Mouse (Mus musculus): ENCODE data around the gene Spata17.
A peak's percentile ranks its signal among the peaks of the same experiment; 100 is the strongest.

The Spata17 gene

DNA sequence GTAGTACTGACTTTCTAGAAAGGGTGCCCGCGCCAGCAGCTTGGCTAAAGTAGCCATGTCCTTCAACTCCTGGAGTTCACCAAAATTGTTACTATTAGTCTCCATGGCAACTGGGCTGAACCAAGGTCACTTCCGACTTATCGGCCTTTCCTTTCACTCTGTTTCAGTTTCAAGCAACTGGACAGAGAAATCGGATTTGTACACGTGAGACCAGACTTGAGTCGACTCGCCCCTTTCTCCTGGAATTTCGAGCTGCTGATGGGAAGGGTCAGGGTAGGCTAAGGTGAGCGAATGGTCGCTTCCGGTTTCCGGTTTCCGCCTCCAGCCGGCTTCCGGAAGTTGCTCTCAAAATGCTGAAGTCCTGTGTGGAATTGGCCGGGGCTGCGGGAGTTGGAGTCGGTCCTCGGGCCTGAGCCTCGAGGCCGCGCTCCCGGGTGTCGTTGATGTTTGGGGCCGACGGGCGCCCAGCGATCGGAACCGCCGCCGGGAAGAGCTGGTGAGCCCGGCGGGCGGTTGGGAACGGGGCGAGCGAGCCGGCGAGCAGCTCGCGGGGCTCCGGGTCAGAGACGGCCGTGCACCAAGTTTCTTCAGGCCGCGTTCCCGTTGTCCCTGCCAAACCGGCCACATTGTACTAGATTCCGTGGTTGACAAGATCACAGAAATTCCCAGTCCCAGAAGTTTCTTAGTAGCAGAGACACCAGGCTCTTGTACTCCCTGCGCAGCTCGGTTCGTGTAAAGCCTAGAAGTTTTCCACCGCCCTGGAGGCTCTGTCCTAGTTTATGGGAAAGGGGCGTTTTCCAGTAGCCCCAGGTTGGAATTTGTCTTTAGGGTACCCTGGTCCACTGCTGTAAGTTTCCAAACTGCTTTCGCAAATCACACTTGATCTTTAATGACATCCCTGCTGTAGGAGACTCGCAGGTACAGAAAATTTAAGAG lies at the start of gene Spata17, which contains the start of gene Gpatch2:
TSS of gene Spata17 (minus strand) at position 285 of the 936 bp plus-strand sequence.
TSS of gene Gpatch2 (plus strand) at position 328 of the 936 bp plus-strand sequence.
- peak; percentile 69 for DNase-seq

DNA sequence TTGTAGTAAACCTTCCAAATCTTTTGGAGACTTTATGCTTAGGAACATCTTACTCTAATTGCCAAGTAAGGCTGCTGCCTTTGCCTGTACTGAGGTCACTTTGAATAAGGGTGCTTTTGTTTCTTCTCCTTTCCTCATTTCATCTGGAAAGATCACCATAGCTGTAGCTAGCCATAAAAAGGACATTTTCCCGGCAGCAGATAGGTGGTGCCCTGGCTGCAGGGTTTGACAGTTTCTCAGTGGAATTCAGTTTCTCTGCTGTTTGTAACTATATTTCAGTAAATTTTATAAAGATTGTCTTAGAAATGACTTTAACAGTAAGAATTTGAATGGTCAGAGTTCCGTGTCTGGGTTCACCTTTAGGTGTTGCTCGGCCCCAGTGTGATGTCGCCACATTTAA lies 43.5 kb upstream of the Spata17 start:
- DNase-seq, result no peak

DNA sequence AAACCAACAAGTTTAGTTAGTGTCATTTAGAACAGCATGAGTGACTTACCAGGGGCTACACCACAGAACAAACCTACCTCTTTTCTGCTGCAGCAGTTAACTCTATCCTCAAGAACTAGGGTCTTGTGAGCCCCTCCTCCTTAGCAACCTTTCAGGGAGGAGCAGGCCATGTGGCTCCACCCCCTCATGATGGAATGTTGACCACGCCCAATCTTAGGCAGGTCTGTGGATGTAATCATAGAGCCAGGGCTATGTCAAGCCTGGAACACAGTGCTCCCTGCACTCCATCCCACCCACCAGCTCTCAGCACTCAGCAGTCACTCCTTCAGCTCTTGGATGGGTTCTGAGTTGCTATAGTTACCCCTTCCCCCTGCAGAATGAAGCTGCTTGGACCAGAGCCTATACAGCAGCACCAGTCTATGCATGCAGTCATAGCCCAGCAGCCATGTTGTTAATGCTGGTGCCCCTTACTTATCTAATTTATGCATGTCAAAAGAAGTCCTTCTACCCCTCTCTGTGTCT lies 35.5 kb upstream of the Spata17 start:
- no peak for DNase-seq

DNA sequence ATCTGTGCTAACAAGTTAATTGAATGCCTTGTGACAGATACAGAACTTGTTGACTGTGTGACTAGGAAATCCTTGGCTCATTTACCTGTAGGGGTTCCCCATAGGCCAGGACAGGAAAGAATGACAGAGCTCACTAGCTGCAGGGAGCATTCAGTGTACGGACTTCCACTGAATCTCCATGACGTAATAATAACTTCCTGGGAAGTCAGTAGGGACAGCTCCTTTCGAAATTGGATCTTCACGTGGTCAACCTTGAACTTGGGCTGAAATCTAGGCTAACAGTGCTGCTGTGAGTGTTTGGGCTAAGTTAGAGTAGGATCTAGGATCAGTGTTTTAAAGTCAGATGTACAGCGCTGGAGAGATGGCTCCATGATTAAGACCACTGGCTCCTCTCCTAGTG lies 29.5 kb upstream of the Spata17 start:
- DNase-seq, result no peak

DNA sequence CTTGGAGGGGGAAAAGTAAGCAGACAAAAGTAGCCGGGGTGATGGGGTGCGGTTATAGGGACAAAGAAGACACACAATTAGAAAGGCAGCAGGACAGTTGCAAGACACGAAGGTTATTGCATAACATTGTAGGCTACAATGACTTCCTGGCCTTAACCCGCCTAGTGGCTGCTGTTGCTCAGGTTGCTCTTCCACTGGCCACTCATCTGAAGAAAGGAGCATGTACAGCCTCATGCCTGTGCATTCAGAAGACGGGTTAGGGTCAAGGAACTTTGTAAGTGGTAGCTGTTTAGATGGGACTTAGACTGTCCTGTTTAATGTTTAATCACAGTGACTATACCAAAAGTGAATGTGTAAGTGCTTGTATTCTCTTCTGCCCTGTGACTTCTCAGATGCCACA lies 26.1 kb upstream of the Spata17 start:
- DNase-seq, result no peak

DNA sequence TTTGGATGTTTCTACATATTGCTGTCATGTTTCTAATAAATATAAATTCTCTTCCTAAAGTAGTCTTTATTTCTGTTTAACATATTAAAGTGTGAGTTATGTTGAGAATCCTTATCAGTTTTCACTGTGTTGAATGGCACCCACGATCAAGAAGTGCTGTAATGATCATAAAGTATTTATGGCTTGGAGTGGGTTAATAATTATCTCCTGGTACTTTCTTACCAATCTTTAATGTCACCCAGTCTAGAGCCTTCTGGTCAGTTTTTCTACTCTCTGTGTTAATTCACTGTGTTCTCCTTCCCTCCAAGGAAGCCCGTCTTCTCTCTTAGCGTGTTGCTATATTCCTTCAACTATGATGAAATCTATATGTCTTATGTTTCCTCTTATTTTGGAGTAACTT lies 25.0 kb upstream of the Spata17 start:
- DNase-seq, result no peak

DNA sequence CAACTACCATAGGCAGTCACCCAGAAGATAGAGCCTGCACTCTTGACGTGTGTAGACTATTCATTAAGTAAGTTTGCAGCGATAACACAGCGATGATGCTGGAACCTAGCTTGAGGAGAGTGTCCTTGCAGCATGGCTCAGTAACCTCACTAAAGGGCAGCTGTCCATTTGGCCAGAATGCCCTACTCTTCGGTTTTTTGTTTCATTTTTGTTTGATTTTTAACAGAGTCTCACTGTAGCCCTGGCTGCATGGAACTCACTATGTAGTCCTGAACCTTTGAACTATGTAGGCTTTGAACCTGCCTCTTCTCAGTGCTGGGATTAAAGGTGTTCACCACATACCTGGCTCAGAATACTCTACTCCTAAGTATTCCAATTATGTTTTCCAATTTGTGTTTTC lies 22.8 kb upstream of the Spata17 start:
- DNase-seq, result no peak

DNA sequence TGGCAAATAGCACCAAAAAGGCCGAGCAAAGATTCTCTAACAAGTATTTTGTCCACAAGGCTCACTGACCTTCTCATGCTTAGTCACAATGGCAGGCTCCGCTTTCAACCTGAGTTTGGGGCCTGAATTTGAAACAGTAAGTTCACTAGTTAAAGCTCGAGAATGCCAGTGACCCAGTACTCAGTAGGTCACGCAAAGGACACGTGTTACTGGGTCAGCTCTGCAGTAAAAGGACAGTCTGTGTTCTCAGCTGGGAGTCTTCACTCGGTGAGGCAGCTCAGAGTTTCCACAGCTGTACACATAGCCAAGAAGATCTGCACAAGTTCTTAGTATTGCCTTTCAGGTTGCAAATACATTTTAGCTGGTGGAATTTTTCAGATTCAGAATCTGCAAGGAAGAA lies 21.0 kb upstream of the Spata17 start:
- DNase-seq, result no peak

DNA sequence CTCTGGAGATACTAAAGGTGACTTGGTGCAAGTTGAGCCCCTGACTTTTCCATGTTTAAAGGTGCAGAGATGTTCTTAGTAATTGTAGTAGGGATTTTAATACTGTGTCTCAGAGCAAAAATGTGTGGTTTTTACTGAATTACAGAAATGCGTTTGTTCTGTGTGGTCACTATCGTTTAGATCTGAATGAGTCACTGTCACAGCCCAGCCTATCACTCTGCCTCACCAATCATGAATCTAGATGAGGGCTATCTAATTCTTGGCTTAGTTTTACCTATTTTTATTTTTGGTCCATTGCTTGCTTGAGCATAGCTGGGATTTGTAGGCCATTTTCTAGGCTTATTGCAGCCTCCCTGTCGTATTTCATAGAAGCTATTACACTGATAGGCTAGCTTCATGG lies 19.9 kb upstream of the Spata17 start:
- no peak for DNase-seq

DNA sequence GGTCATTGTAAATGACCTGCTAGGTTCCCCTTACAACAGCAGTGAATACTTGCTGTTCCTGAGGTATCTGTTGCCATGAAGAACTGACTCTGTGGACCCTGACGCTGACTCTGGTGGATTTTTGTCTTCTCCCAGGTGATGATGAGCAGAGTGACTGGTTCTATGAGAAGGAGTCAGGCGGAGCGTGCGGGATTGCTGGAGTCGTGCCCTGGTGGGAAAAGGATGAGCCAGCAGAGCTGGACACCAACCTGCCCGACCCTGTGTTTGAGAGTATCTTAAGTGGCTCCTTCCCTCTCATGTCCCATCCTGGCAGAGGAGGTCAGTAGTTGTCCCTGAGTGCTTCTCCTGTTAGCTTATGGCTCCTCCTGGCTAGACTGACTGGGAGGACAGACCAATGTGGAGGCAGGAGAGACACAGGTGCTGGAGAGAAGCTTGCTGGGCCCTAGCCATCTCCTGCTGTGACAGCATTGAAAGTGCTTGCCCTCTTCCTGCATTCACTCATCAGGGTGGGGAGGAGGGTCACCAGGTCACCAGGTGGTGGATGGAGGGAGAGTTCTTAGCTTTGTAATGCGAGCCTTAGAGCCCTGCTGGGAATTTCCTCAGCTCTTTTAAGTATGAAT lies 17.8 kb upstream of the Spata17 start:
- no peak for DNase-seq

DNA sequence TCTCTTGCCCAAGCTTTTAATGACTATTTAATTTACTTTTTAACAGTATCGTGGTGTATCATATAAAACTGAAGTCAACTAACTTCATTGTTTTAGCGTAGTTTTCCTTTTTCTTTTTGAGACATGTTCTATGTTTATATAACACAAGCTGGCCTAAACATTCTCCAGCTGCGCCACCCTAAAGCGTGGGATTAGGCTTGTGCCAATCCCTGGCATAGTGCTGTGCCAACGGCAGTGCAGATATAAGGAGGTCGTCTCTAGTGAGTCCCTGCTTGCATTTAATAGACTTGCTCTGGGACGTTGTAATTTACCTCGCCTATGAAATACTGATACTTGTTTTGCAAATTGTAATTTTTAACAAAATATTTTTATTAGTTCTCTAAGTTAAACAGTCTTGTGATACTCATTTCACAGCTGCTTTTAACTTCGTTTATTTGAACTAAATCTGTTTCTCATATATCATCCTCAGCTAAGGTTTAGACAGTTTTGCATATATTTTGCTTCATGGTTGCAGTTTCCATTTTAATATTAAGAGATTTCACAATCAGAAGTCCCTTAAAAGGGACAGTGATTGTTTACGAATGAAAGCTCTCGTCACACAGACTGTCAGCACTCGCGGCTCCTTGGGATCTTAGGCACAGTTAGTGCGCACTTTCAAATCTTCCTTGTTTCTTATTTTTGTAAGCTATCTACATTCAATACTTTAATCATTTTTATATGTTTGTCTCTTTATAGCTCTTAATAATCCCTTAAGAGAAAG lies 17.1 kb upstream of the Spata17 start:
- no peak for DNase-seq

DNA sequence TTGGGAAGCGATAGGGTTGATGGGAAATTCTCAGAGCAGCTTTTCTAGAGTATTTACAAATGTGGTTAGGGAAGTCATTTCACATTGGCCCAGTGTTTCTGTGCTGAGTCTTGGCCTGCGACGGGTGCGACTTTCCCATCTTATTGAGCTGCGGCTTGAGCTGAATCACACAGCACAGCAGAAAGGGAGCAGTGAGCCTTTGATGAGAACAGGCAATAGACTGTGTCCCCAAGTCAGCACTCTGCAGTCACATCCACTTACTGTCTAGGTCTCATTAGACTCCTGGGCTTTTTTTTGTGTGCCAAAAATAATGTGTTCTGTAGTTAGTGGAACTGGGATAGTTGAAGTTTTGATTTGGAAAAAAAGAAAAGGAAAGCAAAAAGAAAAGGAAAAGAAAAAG lies 15.0 kb upstream of the Spata17 start:
- DNase-seq, result no peak

DNA sequence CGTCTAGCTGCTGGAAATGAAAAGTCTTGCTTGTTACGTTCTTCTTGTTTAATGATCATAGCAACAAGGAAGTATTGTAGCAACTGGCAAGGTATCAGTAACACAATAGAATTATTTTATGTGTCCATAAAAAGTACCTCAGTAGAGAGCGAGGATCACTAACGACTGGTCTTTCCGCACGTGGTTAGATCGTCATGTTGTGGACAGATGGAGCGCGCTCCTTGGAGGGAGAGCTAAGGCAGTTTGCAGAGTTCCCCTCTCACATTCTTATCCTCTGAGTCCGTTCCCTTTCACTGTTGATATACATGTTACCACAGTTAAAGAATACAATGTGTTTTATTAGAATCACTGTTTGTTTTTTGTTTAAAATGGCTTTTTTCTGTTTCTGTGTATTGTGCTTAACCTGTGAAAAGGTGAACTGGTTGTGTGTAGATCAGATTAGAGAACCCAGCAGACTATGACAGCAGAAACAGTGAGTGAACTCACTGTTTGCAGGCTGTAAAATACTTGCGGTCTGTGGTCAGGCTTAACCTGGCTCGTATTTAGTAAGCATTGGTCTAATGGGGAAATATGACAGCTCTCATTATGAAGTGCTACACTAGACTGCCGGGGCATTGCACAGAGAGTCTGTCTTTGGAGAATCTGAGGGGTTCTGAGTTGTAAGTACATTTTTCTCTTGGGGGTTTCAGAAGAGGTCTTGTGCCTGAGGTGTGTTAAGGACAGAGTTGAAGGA lies 13.3 kb upstream of the Spata17 start:
- DNase-seq, result no peak

DNA sequence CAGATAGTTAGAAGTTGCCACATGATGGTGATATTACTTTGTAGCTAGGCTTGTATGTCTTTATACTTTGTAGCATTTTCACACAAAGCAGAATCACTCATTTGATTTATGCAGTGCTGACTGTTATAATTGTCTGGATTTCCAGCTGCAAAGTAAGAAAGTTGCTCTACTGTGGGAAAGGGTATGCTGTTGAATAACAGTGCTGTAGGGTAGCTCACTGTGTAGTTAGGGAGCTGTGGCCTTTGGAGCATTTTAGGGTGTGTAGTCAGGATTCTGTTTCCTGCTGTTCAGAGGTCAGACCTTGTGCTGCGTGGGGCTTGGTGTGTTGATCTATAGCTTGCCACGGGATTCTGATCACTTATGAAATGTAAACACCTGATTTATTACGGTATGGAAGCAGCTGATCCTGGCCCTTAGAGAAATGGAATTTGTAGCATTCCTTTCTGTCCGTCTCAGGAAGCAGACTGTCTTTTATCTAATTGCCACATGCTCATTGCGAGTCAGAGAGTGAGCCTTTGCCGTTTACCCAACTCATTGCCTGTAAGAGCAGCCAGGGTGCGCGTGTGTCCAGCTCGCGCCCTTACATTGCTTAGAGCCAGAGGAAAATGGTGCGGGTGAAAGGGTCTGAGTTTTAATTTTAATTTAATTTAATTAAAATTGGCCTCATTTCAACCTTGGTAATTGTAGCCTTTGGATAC lies 11.2 kb upstream of the Spata17 start:
- no peak for DNase-seq

DNA sequence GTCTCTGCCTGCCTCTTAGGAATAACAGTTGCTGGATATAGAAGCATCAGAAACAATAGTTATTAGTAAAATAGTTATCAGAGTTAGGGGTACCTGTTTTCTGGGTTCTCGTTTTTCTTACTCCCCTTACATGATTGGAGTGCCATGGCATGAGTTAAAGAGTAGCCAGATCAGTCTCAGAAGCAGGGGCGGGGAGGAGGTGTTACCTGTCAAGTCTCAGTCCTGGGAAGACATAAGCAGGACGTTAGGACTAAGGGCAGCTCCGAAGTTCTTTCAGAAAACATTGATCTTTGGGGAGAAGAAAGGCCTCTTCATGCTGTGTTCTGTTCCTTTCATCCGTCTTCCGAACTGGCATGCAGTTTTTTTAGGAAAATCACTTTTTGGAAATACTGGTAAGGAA lies 5.5 kb upstream of the Spata17 start:
- no peak for DNase-seq

DNA sequence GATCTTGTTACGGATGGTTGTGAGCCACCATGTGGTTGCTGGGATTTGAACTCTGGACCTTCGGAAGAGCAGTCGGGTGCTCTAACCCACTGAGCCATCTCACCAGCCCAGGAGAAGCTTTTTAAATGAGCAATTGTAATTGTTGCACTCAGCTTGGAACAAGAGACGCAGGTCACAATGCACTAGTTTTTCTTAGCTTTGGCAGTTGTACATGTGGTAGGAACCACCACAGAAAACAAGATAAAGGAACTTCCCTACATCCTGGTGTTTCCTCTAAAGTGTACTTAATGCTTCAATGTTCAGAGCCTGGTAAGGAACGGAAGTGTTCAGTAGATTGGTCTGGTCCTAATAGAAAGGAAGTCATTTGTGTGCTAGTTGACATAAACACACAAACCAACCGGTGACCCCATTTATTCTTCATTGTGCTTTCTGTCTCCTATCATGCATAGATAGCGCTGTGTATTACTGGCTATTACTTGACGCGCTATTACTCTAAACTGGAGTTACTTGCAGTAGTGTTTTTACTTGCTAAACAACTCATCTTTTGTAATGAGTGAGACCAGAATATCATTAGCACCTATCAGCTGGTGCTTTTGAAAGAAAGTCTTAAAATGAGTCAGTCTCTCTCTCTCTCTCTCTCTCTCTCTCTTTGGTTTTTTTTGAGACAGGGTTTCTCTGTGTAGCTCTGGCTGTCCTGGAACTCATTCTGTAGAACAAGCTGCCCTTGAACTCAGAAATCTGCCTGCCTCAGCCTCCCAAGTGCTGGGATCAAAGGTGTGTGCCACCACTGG lies 1.6 kb upstream of the Spata17 start:
- DNase-seq, result no peak

DNA sequence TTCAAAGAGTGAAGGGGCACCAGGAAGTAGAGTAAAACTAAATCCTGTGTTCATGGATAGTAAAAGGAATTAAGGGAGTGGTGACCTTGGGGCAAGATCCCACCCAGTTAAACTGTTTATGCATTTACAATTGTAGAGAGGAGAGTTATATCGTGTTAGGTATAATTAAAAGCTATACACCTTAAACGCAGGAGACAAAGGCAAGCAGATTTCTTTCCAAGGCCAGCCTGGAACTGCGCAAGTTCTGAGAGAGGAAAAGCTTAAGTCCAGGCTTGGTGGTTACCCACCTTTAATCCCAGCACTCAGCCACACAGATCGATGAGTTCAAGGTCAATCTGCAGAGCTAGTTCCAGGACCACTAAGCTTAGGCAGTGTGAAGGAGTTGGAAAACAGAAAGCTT lies 4.5 kb downstream of the Spata17 start:
- no peak for DNase-seq

DNA sequence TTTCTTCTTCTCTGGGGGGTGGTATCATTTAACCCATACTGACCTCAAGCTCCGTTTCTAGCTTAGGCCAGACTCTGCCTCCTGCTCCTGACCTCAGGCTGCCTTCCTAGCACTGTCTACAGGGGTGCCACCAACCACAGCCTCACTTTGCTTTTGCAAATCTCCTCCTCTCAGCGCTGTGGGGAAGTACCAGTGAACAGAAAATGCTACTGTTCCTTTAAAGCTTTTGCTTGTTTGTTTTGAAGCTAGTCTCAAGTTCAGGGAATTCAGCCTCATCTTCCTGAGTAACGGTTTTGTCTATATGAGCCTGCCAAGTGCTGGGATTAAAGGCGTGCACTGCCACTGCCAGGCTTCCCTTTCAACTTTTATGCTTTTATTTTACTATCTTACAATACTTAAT lies 5.8 kb downstream of the Spata17 start:
- DNase-seq, result no peak

DNA sequence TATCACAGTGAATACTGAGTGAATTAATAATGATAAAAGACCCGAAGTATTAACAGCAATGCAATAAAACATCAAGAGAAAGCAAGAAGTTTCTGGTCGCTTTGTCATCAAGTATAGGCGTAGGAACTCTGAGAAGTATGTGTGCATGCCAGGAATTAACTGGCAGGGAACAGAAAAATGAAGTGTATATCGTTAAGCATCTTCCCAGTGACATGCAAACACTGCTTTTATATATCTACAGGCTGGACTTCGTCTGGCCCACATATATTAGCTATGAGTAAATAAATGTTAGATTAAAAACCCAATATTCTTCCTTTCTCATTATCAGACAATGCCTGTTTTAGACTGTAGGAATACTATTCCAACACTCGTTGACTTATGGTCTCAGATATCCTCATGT lies 9.8 kb downstream of the Spata17 start:
- no peak for DNase-seq

DNA sequence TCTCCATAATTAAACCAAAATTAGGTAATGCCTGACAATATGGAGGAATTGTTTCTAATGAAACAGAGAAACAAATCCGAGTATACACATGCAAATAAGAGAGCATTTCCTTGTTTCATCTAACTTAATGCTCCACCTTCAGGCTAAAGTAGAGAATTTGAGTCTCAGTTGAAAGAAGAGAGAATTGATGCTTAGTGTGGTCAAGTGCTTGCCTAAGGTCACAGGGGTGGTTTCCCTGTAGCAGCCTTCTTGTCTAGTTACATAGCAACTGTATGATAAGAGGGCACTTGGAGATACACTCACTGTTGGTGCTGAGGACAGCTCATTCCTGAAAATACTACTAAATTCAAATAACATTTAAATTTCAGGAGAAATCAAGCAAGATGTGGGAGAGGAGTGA lies 36.7 kb downstream of the Spata17 start:
- no peak for DNase-seq

DNA sequence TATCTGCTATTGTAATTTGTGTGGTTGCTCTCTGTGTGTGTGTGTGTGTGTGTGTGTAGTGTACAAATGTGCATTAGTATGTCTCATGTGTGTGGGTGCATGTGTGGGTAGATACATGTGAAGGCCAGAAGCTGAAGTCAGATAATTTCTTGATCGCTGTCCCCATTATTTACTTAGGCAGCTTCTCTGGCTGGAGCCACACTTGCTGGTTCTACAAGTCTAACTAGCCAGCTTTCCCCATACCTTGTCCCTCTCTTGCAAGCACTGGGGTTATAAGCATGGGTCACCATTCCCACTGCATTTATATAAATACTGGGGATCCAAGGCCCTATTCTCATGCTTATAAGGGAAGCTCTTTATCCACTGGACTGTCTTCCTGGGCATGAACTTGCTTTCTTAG lies 39.3 kb downstream of the Spata17 start:
- no peak for DNase-seq

Data from thymus, postnatal 25 days (tissue).